Mouse (Mus musculus): Measurements from ENCODE around the gene Cyp3a44. TPM values are rescaled to one million over a fixed set of nuclear protein-coding genes. Genes with fewer than 3 reads are reported as not detected.
"Not testable (repeated sequence)": the region's sequence is repeated elsewhere in the genome, so short reads cannot be mapped to it uniquely, and the experiment has no call there.

Gene Cyp3a44
- not detected in 2 replicates for polyA plus RNA-seq (2016; fragmentation: Nextera tagmentation; extraction: Ambion mirVana)

DNA sequence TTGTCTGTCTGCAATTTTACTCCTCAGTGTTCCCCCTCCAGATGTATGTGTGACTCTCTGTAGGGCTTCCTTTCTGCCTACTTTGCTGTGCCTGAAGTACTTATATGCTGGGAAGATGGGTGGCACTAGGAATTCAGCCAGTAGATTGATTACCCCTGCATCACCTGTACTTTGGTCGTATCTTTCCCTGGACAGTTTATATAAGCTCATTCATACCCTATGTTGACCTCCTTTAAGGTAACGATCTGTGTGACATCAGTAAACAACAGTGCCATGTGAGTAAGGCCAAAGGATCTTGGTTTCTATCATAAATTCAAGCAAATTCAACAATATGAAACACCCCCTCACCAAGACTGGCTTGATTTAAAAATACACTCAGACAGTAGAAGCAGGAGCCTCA, at the start of gene Cyp3a44:
Cyp3a44 (minus strand) TSS at position 79 of the 400 bp plus-strand sequence.
- not testable (repeated sequence) for H3K4me1 ChIP-seq; H3K36me3 ChIP-seq; H3K9ac ChIP-seq; H3K27ac ChIP-seq; ATAC-seq (ENCODE audit: low FRiP score, low read depth); H3K4me3 ChIP-seq; H3K4me2 ChIP-seq (replicated peaks); H3K27me3 ChIP-seq (replicated peaks)
- 78% methylated on average over 2 of the region's 2 CpGs for WGBS
- peaks cover 28% of the 10 kb centered on the region for H3K9me3 ChIP-seq

DNA sequence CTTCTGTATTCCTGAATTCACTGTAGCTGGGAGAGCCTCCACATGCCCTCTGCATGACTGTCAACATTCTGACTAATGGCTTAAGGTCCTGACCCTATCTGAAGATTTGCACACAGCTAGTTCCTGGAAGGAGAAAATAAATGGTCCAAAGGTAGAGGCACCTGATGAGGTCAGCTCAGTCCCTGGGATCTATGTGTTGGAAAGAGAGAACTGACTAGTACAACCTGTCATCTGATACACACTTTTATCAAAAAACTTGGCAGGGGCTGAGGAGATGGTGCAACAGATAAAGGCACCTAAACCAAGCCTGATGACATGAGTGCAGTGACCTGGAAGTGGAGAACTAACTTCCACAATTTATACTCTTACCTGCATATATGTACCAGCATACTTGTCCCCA, 5.4 kb downstream of the Cyp3a44 start:
- not testable (repeated sequence) for H3K4me1 ChIP-seq; H3K27ac ChIP-seq; H3K4me3 ChIP-seq; H3K36me3 ChIP-seq; ATAC-seq (ENCODE audit: low FRiP score, low read depth); H3K27me3 ChIP-seq (replicated peaks); H3K4me2 ChIP-seq (replicated peaks); H3K9ac ChIP-seq
- H3K9me3 ChIP-seq = peaks cover 42% of the 10 kb centered on the region

DNA sequence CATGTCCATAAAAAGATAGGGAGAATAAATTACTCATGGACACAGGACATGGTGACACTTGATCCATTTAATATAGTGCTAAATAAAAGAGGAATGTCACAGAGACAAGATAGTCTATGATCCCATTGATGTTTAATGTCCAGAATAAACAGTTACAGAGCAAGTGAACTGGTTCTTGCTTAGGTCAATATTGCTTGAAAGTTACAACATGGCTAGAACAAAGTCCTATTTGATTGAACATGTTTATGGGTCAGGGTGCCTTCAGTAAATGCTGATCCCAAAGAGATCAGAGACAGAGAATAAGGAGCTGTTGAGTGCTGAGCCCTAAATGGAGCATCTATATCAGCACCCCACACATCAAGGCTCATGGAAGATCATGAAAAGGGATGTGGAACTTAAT, 12.4 kb downstream of the Cyp3a44 start:
- peaks cover 39% of the 10 kb centered on the region for H3K9me3 ChIP-seq
- not testable (repeated sequence) for H3K27me3 ChIP-seq (replicated peaks); H3K4me1 ChIP-seq; H3K36me3 ChIP-seq; H3K27ac ChIP-seq; H3K9ac ChIP-seq; H3K4me2 ChIP-seq (replicated peaks); H3K4me3 ChIP-seq; ATAC-seq (ENCODE audit: low FRiP score, low read depth)

DNA sequence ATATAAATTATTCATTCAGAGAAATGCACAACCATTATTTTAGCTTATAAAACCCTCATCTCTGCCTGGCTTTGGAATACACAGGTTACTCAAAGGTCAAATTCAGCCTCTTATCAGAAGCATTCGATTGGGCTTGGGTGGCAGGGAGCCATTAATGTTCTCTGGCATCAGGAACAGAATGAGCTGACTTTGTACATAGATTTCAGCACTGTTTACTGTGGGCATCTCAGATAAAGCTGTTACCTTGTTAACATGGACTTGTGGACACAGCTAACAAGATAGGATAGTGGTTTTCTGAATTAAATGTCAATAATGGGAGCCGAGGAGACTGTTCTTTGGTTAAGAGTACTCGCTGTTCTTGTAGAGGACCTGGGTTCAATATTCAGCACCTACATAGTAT, 68.2 kb downstream of the Cyp3a44 start:
- not testable (repeated sequence) for ATAC-seq (ENCODE audit: low FRiP score, low read depth); H3K4me2 ChIP-seq (replicated peaks); H3K4me1 ChIP-seq; H3K27ac ChIP-seq; H3K36me3 ChIP-seq; H3K27me3 ChIP-seq (replicated peaks); H3K9ac ChIP-seq; H3K4me3 ChIP-seq
- 82% methylated on average over 3 of the region's 3 CpGs for WGBS
- H3K9me3 ChIP-seq = peaks cover 24% of the 10 kb centered on the region

Other genes starting within 250 kb of the Cyp3a44 start
- gene Cyp3a41b, start 221.1 kb downstream of the Cyp3a44 start, polyA plus RNA-seq (2016; fragmentation: Nextera tagmentation; extraction: Ambion mirVana) = not detected in 2 replicates
- not detected in 2 replicates for gene Cyp3a41a, start 85.7 kb downstream of the Cyp3a44 start, polyA plus RNA-seq (2016; fragmentation: Nextera tagmentation; extraction: Ambion mirVana)
- gene Cyp3a11, start 74.1 kb upstream of the Cyp3a44 start, polyA plus RNA-seq (2016; fragmentation: Nextera tagmentation; extraction: Ambion mirVana) = not detected in 2 replicates
- gene Cyp3a25, start 203.7 kb upstream of the Cyp3a44 start, polyA plus RNA-seq (2016; fragmentation: Nextera tagmentation; extraction: Ambion mirVana) = not detected in 2 replicates